Mouse (Mus musculus): Measurements from ENCODE around the gene Tpr.

DNA sequence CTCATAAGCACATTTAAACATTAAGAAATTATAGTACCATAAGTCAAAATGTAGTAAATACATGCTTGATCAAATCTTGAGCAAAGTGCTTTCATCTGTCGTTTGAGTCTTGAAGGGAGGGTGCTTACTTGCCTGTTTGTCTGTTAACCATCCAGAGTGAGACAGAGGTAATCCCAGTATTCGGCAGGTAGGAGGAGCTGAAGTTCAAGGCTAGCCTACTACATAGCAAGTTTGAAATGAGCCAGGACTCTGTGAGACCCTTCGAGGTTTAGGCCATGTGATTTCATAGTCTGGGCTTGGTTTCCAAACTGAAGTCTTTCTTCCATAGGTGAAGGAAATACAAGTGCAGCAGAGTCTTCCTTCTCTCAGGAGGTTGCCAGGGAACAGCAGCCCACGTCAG is 49.1 kb downstream of the Tpr start:
- TF ChIP-seq CTCF (IDR thresholded peaks at IDR 0.05; ENCODE audit: borderline replicate concordance, insufficient read depth, low read depth, low read length) (no peak), POLR2A (IDR thresholded peaks at IDR 0.05; ENCODE audit: borderline replicate concordance, insufficient read depth, low read length) (no peak)

Measured in cerebellum, adult 2 months (tissue).